21 mouse cellular contexts compared by ENCODE assay signal in genomic region chr11:16830531-16831227, GRCm38 (mm10).
DNase-seq lines count a peak whose midpoint lies in the region; ATAC-seq and TF ChIP-seq lines count a peak whose summit lies in the region.
"Had no signal": no experiment of that assay in that cellular context is flagged by ENCODE, and none has a peak within 500 bp of the region (broad histone marks: within the 10 kb centered on the region; RNA-seq: fewer than 3 reads in every experiment).

No protein-coding gene starts in this region.

- DNase-seq in gastrocnemius, adult 2 months, result no peak
- no peak for DNase-seq in gastrocnemius, postnatal 25 days
- DNase-seq in R1 (ENCODE audit: low read depth, low spot score), result peak; percentile 6
- no peak for DNase-seq in frontal cortex, postnatal 14 days (ENCODE audit: low spot score in 2 of 2)
- DNase-seq in lung, adult 2 months, result no peak
- DNase-seq: cerebellum, adult 9-10 months; forebrain, postnatal 0 days; gastrocnemius, postnatal 10 days; heart, adult 18-20 months; heart, postnatal 36 days; liver, embryonic 13.5 days; thymus, adult 2 months had no signal

- no peaks in the 10 kb centered on the region for H3K27me3 ChIP-seq in embryonic facial prominence, embryonic 15.5 days
- H3K27me3 ChIP-seq in stomach, embryonic 14.5 days (ENCODE audit: control insufficient read depth, insufficient read depth, low read length), result no peaks in the 10 kb centered on the region
- H3K27me3 ChIP-seq: hindbrain, embryonic 15.5 days; limb, embryonic 12.5 days; liver, embryonic 13.5 days; lung, embryonic 15.5 days; neural tube, embryonic 13.5 days had no signal

- intact Hi-C loops in gastrocnemius, adult 2 months (cut with DNase I), result no loop called here

- no peaks in the 10 kb centered on the region for H3K9me3 ChIP-seq in embryonic facial prominence, embryonic 15.5 days (replicated peaks)
- no peaks in the 10 kb centered on the region for H3K9me3 ChIP-seq in stomach, embryonic 14.5 days (ENCODE audit: control insufficient read depth, low read depth, low read length)
- H3K9me3 ChIP-seq: hindbrain, embryonic 15.5 days; limb, embryonic 12.5 days; liver, embryonic 13.5 days; lung, embryonic 15.5 days; neural tube, embryonic 13.5 days had no signal

- no peaks in the 10 kb centered on the region for H3K36me3 ChIP-seq in embryonic facial prominence, embryonic 15.5 days
- H3K36me3 ChIP-seq in stomach, embryonic 14.5 days (ENCODE audit: control insufficient read depth, insufficient read depth, low read length), result no peaks in the 10 kb centered on the region
- H3K36me3 ChIP-seq: hindbrain, embryonic 15.5 days; limb, embryonic 12.5 days; liver, embryonic 13.5 days; lung, embryonic 15.5 days; neural tube, embryonic 13.5 days had no signal

- H3K4me3 ChIP-seq in gastrocnemius, adult 2 months, result no peak overlapping the region
- H3K4me3 ChIP-seq in embryonic facial prominence, embryonic 15.5 days (replicated peaks), result no peak overlapping the region
- H3K4me3 ChIP-seq in stomach, embryonic 14.5 days (ENCODE audit: low read depth, low read length), result no peak overlapping the region
- H3K4me3 ChIP-seq in lung, adult 2 months (replicated peaks; ENCODE audit: extremely low read depth, low read depth, low read length), result no peak overlapping the region
- H3K4me3 ChIP-seq: hindbrain, embryonic 15.5 days; limb, embryonic 12.5 days; liver, embryonic 13.5 days; lung, embryonic 15.5 days; neural tube, embryonic 13.5 days had no signal

- no peak for ATAC-seq in embryonic facial prominence, embryonic 15.5 days (ENCODE audit: insufficient number of reproducible peaks, low FRiP score, low TSS enrichment, low read depth)
- peak; percentile 46; the same call in 1 of the 2 replicates for ATAC-seq in stomach, embryonic 14.5 days (ENCODE audit: insufficient number of reproducible peaks, insufficient read depth, low FRiP score, low read depth)
- no peak for ATAC-seq in monocyte, adult 5-6 weeks (replicated peaks; ENCODE audit: insufficient number of reproducible peaks, low FRiP score, low TSS enrichment, poor library complexity, severe bottlenecking)
- ATAC-seq: forebrain, postnatal 0 days had no signal

- H3K4me1 ChIP-seq in embryonic facial prominence, embryonic 15.5 days, result peaks cover 27% of the 10 kb centered on the region
- H3K4me1 ChIP-seq in stomach, embryonic 14.5 days (ENCODE audit: control insufficient read depth, insufficient read depth, low read length), result peaks cover 12% of the 10 kb centered on the region
- H3K4me1 ChIP-seq in lung, adult 2 months (ENCODE audit: control insufficient read depth, insufficient read depth, low read length), result no peaks in the 10 kb centered on the region
- H3K4me1 ChIP-seq: liver, embryonic 13.5 days; neural tube, embryonic 13.5 days had no signal

- TF ChIP-seq POLR2A in lung, adult 2 months (IDR thresholded peaks at IDR 0.05; ENCODE audit: borderline replicate concordance, extremely low read depth, low read depth, low read length), result no peak

- peak overlapping the region; percentile 20; the same call in 1 of the 2 replicates for H3K27ac ChIP-seq in gastrocnemius, adult 2 months
- peak overlapping the region; percentile 65 for H3K27ac ChIP-seq in embryonic facial prominence, embryonic 15.5 days (replicated peaks)
- H3K27ac ChIP-seq in stomach, embryonic 14.5 days (ENCODE audit: low read length), result peak overlapping the region; percentile 33; the same call in 1 of the 2 replicates
- H3K27ac ChIP-seq: limb, embryonic 12.5 days; liver, embryonic 13.5 days; lung, embryonic 15.5 days; macrophage; neural tube, embryonic 13.5 days had no signal

- TF ChIP-seq CTCF in gastrocnemius, adult 2 months (IDR thresholded peaks at IDR 0.05), result no peak
- TF ChIP-seq CTCF in lung, adult 2 months (IDR thresholded peaks at IDR 0.05; ENCODE audit: insufficient read depth, low read length), result no peak

- H3K4me2 ChIP-seq in embryonic facial prominence, embryonic 15.5 days (replicated peaks), result no peak overlapping the region
- no peak overlapping the region for H3K4me2 ChIP-seq in stomach, embryonic 14.5 days (replicated peaks; ENCODE audit: low read depth, low read length)
- H3K4me2 ChIP-seq: hindbrain, embryonic 15.5 days; limb, embryonic 12.5 days; liver, embryonic 13.5 days; lung, embryonic 15.5 days; midbrain, embryonic 11.5 days; neural tube, embryonic 13.5 days had no signal

- H3K9ac ChIP-seq in embryonic facial prominence, embryonic 15.5 days, result no peak overlapping the region
- no peak overlapping the region for H3K9ac ChIP-seq in stomach, embryonic 14.5 days (replicated peaks; ENCODE audit: low read depth, low read length)
- H3K9ac ChIP-seq: forebrain, postnatal 0 days; hindbrain, embryonic 15.5 days; limb, embryonic 12.5 days; liver, embryonic 13.5 days; lung, embryonic 15.5 days; neural tube, embryonic 13.5 days had no signal

- 56% methylated on average over 8 of the region's 8 CpGs for WGBS in embryonic facial prominence, embryonic 15.5 days
- 59% methylated on average over 8 of the region's 8 CpGs for WGBS in stomach, embryonic 14.5 days
- 61% methylated on average over 8 of the region's 8 CpGs for WGBS in lung, adult 2 months
